Mouse (Mus musculus): ENCODE results near the gene Lonrf2.

The Lonrf2 gene

GRCm38 (mm10) chr1:38769920-38770319 lies 66.6 kb downstream of the Lonrf2 start:
- in situ Hi-C loops (cut with MboI, MseI), result loop anchor here (5.0 kb wide), 1 partner anchor 108 kb away; the partner anchor contains the start of gene Aff3

DNA sequence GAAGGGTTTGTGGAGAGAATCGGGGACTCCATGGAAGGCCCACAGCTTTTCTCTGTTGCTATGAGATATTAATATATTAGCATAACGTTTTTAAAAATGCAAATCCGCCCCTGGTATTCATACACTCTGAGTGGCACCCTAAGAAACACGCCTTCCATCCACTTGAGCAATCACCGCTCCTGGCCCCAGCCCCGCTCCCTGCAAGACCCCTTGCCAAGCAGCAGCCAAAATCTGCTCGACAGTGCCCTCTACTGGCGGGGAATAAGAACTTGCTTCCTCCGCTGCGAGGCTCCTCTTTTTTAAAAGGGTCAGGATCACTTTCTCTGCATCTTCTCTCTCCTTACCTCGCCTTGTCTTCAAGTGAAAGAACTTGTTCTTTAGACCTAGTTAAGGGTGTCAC lies 68.7 kb downstream of the Lonrf2 start:
- in situ Hi-C loops (cut with MboI, MseI), result no loop called here

DNA sequence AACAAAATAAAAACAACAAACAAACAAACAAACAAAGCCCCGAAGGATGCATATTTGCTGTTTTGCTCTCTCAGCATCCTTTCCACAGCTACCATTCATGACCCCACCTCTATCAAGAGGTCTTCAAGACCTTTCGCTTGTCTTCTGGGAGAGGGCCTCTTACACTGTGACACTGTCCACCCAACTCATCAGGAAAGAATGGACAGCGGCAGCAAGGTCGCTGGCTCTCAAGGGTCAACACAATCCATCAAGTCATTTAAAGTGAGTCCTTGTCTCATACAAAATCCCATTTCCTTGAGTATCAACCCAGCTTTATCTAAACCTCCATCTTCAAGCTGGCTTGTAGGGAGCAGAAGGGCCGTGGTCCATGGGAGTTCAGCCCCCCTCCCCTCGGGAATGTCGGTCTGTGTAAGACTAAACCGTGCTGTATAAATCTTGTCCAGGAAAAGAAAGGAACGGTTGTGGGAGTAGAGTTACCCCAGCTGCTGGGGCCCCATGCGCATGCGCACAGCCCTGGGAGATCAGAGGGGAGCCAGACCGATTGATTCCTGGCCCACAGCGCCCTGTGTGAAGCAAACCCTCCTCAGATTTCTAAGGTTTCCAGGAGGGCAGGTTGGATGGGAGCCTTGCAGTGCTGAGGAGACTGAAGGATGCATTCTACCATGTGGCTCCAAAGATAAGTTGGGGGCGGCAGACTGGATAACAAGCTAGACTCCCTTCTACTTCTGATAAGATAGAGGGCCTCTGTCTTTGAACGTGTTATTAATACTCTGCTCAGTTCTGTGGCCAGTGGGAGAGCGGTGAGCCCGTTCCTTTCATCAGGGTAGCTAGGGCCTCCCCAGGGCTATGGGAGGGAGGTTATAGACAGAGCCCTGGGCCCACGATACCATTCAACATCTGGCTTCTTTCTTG lies 69.6 kb downstream of the Lonrf2 start:
- in situ Hi-C loops (cut with MboI, MseI), result no loop called here

- in situ Hi-C loops (cut with MboI, MseI), result no loop called here
Observed at GRCm38 (mm10) chr1:38766254-38766653, 70.3 kb downstream of the Lonrf2 start.

DNA sequence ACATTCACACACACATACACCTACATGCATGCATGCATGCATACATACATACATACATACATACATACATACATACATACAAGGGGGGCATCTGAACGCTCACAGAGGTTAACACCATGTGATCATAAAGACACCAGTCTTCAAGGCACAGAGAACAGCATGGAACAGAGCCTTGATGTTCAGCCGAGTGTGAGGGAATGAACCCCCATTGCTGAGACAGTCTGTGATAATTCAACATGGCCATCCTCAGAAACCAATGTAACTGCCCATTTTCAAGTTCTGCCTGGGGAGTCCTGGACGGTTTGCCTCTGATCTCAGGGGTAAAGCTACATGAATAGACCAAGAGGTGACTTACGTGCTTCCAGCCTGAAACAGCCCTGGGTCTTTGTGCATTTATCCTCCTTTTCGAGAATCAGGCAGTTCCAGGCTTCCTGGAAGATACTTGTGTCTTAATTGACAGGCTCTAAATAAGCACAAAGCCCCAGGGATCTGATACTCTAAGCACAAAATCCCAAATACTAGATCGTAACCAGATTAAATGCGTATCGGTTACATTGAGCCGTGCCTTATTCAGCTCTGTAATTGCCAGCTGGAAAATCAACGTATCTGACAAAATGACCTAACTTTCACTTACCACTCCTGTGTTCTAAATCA lies 72.4 kb downstream of the Lonrf2 start:
- in situ Hi-C loops (cut with MboI, MseI), result no loop called here

DNA sequence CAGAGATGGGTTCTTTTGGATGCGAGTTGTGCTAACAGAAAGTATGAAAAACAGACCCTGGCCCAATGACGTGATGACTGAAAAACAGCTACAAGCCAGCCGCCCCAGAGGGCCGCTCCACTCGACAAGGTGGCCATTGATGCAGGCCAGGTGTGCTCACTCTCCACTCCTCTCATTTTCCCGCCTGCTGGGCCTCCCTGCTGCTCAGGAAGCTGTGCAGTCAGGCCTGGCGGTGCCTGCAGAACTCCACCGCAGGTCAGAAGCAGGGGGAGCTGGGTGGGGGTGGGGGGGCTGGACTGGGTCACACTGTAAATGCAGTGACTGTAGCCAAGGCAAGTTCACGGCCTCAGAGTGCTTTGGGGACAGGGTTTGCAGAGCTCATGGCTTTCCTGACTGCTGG lies 76.1 kb downstream of the Lonrf2 start:
- in situ Hi-C loops (cut with MboI, MseI), result no loop called here

- in situ Hi-C loops (cut with MboI, MseI), result no loop called here
Observed at GRCm38 (mm10) chr1:38757791-38758403, 78.6 kb downstream of the Lonrf2 start.

DNA sequence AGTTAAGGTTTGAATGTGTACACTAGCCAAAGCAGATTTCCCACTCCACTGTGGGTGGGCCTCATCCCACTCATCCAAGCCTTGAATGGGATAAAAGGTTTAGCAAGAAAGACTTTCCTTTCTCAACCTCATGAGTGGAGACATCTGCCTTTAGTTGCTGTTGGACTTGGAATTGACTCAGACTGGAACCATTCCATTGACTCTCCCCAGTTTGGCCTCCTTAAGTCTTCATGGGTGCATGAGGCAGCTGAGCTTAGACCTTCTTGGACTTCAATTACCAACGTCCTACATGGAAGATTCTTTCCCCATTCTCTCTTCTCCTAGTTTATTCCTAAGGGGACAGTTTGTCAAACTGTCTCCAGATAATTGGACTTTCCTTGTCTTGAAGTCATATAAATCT lies 92.6 kb downstream of the Lonrf2 start:
- in situ Hi-C loops (cut with MboI, MseI), result no loop called here
